Mouse (Mus musculus): ENCODE data around the gene Myo1a.
"Not testable (repeated sequence)": the region's sequence is repeated elsewhere in the genome, so short reads cannot be mapped to it uniquely, and the experiment has no call there.

Gene Myo1a

DNA sequence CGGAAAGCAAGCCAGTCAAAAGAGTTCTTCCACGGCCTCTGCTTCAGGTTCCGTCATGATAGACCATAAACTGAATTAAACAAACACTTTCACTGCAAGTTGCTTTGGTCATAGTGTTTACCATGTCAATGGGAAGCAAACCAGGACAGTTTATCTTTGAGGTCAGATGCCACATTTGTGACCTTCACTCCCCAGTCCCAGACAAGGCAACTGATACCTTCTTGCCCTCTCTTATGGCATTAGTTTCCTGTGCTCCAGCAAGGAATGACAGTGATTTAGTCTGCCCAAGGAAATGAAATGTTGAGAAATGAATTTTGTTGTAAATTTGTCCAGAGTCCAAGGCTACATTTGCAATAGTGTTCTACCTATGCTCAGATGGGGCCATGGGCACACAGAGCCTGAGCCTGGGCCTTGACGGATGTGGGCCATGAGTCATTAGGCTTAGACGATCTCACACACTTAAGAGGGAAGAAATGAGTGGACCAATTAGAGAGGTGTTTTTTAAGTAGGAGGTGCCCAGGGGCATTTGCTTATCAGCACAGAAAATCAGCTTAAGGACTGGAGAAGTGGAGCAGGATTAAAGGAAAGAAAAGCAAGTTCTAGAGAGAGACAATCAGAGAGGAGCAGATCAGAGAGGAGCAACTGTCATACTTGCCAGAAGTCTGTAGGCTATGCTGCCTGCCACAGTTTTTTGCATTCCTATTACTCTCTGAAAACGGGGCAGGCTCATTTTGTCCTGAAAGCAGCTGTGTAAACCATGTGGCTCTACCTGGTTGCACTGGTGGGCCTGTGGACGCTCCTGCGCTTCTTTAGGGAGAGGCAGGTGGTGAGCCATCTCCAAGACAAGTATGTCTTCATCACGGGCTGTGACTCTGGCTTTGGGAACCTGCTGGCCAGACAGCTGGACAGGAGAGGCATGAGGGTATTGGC lies 54.5 kb downstream of the Myo1a start, which contains the start of the genes Rdh1 and Rdh16f1:
Gene Rdh1 (plus strand): TSS at position 541 of the 930 bp plus-strand sequence.
Gene Rdh16f1 (plus strand): TSS at position 607 of the 930 bp plus-strand sequence.
- DNase-seq (ENCODE audit: low spot score), result no peak

DNA sequence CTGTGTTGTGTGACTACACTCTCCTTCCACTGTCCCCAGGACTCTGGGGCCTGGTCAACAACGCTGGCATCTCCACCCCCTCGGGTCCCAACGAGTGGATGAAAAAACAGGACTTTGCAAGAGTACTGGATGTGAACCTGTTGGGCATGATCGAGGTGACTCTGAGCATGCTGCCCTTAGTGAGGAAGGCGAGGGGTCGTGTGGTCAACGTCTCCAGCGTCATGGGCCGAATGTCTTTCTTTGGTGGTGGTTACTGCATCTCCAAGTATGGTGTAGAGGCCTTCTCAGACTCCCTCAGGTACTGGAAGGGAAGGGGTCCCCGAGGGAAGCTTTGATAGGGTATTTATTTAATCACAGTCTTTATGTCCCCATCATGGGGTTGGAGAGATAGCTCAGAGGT lies 58.0 kb downstream of the Myo1a start:
- not testable (repeated sequence) for DNase-seq (ENCODE audit: low spot score)

DNA sequence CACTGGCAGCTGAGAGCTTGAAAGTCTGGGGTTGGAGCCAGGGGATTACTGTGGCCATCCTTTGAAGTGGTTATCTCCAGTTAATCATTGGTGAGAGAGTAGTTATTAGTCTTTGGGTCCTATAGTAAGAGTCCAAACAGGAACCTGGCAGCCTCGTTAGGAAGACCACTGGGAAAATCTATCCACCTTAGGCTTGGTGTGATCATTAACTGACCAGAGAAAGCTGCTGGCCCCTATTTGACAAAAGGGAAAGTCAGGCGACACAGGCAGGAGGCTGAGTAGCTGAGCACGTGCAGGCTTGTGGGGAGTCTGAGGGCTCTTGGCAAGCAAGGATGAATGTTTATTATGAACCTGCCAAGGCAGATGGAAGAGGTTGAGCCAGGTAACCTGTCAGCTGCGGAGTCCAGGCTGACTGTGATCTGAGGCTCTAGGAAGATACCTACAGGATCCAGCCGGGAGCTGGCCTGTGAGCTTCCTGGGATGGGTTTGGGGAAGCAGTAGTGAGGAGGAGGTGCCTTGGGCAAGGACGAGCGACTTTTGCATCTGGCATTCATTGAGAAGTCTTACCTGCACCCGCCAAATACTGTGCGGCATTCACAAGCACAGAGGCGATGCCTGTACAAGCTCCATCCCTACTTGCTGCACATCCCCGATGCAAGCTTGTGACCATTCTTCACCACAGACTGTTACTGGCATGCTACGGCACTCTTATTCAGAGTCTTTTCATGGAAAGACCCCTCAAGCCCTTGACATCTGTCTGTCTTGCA lies 59.1 kb downstream of the Myo1a start:
- DNase-seq (ENCODE audit: low spot score), result no peak

GRCm38 (mm10) chr10:127766564-127766963 lies 61.6 kb downstream of the Myo1a start:
- DNase-seq (ENCODE audit: low spot score), result no peak
